In the genomic region with DNA sequence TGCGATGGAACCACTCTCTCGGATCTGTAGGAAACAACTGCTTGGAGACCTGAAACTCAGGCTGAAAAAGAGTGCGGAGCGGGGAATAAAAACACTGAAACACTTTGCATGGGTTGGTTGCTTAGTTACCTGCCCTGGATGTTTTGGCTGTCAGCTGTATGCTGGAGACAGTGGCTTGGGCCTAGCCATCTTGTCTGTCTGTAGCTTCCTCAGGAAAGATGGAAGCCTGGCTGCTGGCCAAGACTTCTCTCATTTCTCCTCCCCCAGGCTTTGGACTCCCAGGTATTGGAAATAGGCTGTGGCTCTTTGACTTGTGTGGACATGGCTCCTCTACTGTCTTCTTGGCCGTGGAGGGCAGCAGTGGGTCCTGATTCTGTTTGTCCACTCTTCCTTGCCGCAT, we compare ENCODE assay signal across 27 mouse cellular contexts. TPM values are rescaled to one million over a fixed set of nuclear protein-coding genes. Genes with fewer than 3 reads are reported as not detected.
DNase-seq lines count a peak whose midpoint lies in the region; ATAC-seq and TF ChIP-seq lines count a peak whose summit lies in the region.
"Had no signal": no experiment of that assay in that cellular context is flagged by ENCODE, and none has a peak within 500 bp of the region (broad histone marks: within the 10 kb centered on the region; RNA-seq: fewer than 3 reads in every experiment).

No protein-coding gene starts in this region.

- intact Hi-C loops in heart, postnatal 14 days (cut with DNase I), result no loop called here
- intact Hi-C loops in left cerebral cortex, adult 2 months (cut with DNase I), result no loop called here
- intact Hi-C loops in left cerebral cortex, postnatal 10 days (cut with DNase I), result no loop called here

- no peak overlapping the region for H3K9ac ChIP-seq in heart, embryonic 13.5 days
- no peak overlapping the region for H3K9ac ChIP-seq in kidney, embryonic 15.5 days
- H3K9ac ChIP-seq in midbrain, embryonic 16.5 days (ENCODE audit: low read depth, low read length), result no peak overlapping the region
- H3K9ac ChIP-seq: embryonic facial prominence, embryonic 15.5 days; forebrain, postnatal 0 days; hindbrain, embryonic 13.5 days had no signal

- H3K27ac ChIP-seq in heart, embryonic 13.5 days (replicated peaks), result peak overlapping the region; percentile 30; the same call in 1 of the 2 replicates
- H3K27ac ChIP-seq in kidney, embryonic 15.5 days, result peak overlapping the region; percentile 79
- peak overlapping the region; percentile 61 for H3K27ac ChIP-seq in left cerebral cortex, adult 2 months
- no peak overlapping the region for H3K27ac ChIP-seq in midbrain, embryonic 16.5 days (ENCODE audit: low read length)
- H3K27ac ChIP-seq: heart, adult 2 months; heart, embryonic 10.5 days; hindbrain, embryonic 10.5 days; hindbrain, embryonic 13.5 days had no signal

- no peak for DNase-seq in heart, postnatal 14 days
- no peak for DNase-seq in kidney, postnatal 14 days
- DNase-seq in left cerebral cortex, adult 2 months (ENCODE audit: extremely low spot score in 1 of 2, low spot score in 2 of 2), result no peak
- no peak for DNase-seq in left cerebral cortex, postnatal 10 days (ENCODE audit: extremely low spot score in 1 of 2, low spot score in 2 of 2)
- DNase-seq in brain, adult 2 months (ENCODE audit: low read depth, low spot score), result peak; percentile 51
- DNase-seq: adrenal gland, adult 2 months; adrenal gland, postnatal 14 days; cerebellum, adult 11-12 months; cerebellum, adult 8-10 months; cerebellum, postnatal 10 days; cerebellum, postnatal 36 days; embryo, embryonic 11 days; forebrain, postnatal 0 days; gastrocnemius, postnatal 10 days; gastrocnemius, postnatal 36 days; heart, postnatal 36 days had no signal

- peaks cover 64% of the 10 kb centered on the region for H3K4me1 ChIP-seq in heart, embryonic 13.5 days
- H3K4me1 ChIP-seq in kidney, embryonic 15.5 days, result peaks cover 85% of the 10 kb centered on the region
- H3K4me1 ChIP-seq in midbrain, embryonic 16.5 days (ENCODE audit: control insufficient read depth, insufficient read depth, low read length), result no peaks in the 10 kb centered on the region

- peaks cover 51% of the 10 kb centered on the region for H3K36me3 ChIP-seq in heart, embryonic 13.5 days
- H3K36me3 ChIP-seq in kidney, embryonic 15.5 days, result peaks cover 35% of the 10 kb centered on the region
- peaks cover 26% of the 10 kb centered on the region for H3K36me3 ChIP-seq in midbrain, embryonic 16.5 days (ENCODE audit: control insufficient read depth, insufficient read depth, low read length)

- H3K9me3 ChIP-seq in heart, embryonic 13.5 days, result no peaks in the 10 kb centered on the region
- H3K9me3 ChIP-seq in kidney, embryonic 15.5 days (replicated peaks), result no peaks in the 10 kb centered on the region
- no peaks in the 10 kb centered on the region for H3K9me3 ChIP-seq in midbrain, embryonic 16.5 days (replicated peaks; ENCODE audit: control insufficient read depth, low read length, poor library complexity, severe bottlenecking)
- H3K9me3 ChIP-seq: embryonic facial prominence, embryonic 15.5 days; heart, embryonic 10.5 days; hindbrain, embryonic 10.5 days; hindbrain, embryonic 13.5 days had no signal

- ATAC-seq in heart, embryonic 13.5 days (ENCODE audit: extremely low read depth, insufficient number of reproducible peaks, low FRiP score, low TSS enrichment), result no peak
- ATAC-seq in kidney, embryonic 15.5 days (replicated peaks; ENCODE audit: low FRiP score), result no peak
- no peak for ATAC-seq in midbrain, embryonic 16.5 days
- ATAC-seq: CD4-positive, CD25-positive, alpha-beta regulatory T cell, adult 4 months; forebrain, embryonic 14.5 days; hindbrain, embryonic 16.5 days had no signal

- H3K27me3 ChIP-seq in heart, embryonic 13.5 days (replicated peaks), result no peaks in the 10 kb centered on the region
- no peaks in the 10 kb centered on the region for H3K27me3 ChIP-seq in kidney, embryonic 15.5 days
- H3K27me3 ChIP-seq in midbrain, embryonic 16.5 days (ENCODE audit: control insufficient read depth, insufficient read depth, low read depth, low read length), result no peaks in the 10 kb centered on the region
- H3K27me3 ChIP-seq: embryonic facial prominence, embryonic 15.5 days; hindbrain, embryonic 13.5 days had no signal

- H3K4me2 ChIP-seq in heart, embryonic 13.5 days, result no peak overlapping the region
- no peak overlapping the region for H3K4me2 ChIP-seq in kidney, embryonic 15.5 days
- no peak overlapping the region for H3K4me2 ChIP-seq in midbrain, embryonic 16.5 days (ENCODE audit: low read length)
- H3K4me2 ChIP-seq: embryonic facial prominence, embryonic 15.5 days; hindbrain, embryonic 13.5 days had no signal

- 85% methylated on average over 6 of the region's 6 CpGs for WGBS in heart, embryonic 13.5 days
- 91% methylated on average over 6 of the region's 6 CpGs for WGBS in kidney, embryonic 15.5 days
- 97% methylated on average over 6 of the region's 6 CpGs for WGBS in midbrain, embryonic 16.5 days

- no peak overlapping the region for H3K4me3 ChIP-seq in heart, embryonic 13.5 days
- no peak overlapping the region for H3K4me3 ChIP-seq in kidney, embryonic 15.5 days (replicated peaks)
- no peak overlapping the region for H3K4me3 ChIP-seq in left cerebral cortex, adult 2 months
- H3K4me3 ChIP-seq in midbrain, embryonic 16.5 days (ENCODE audit: low read depth, low read length), result no peak overlapping the region
- H3K4me3 ChIP-seq: embryonic facial prominence, embryonic 15.5 days; heart, adult 2 months; heart, embryonic 10.5 days; hindbrain, embryonic 10.5 days; hindbrain, embryonic 13.5 days had no signal

- no peak for TF ChIP-seq CTCF in left cerebral cortex, adult 2 months (IDR thresholded peaks at IDR 0.05)

RNA-seq across cellular contexts. Expression of a gene that starts 16.1 kb away (rescaled TPM):
- 1.9 and 2.4 TPM in 2 replicates for polyA plus RNA-seq in heart, embryonic 13.5 days (2015; fragmentation: Nextera tagmentation; extraction: Ambion mirVana)
- total RNA-seq in heart, postnatal 14 days (2021), result 10 to 100 TPM; 34.3 to 47.8 TPM
- 3.4 and 5.8 TPM in 2 replicates for polyA plus RNA-seq in kidney, embryonic 15.5 days (2015; fragmentation: Nextera tagmentation; extraction: Ambion mirVana)
- total RNA-seq in left cerebral cortex, adult 2 months (2021), result 1 to 10 TPM; 1.2 to 1.4 TPM
- 1 to 10 TPM; 1.6 to 1.8 TPM for total RNA-seq in left cerebral cortex, postnatal 10 days (2021)
- 3.3 and 4.4 TPM in 2 replicates for polyA plus RNA-seq in midbrain, embryonic 16.5 days (2015; fragmentation: Nextera tagmentation; extraction: Ambion mirVana)

RNA-seq across cellular contexts. Expression of a gene that starts 32.8 kb away (rescaled TPM):
- polyA plus RNA-seq in heart, embryonic 13.5 days (2015; fragmentation: Nextera tagmentation; extraction: Ambion mirVana), result 85.0 and 91.9 TPM in 2 replicates
- total RNA-seq in heart, postnatal 14 days (2021), result 100 to 1,000 TPM; 189 to 195 TPM
- polyA plus RNA-seq in kidney, embryonic 15.5 days (2015; fragmentation: Nextera tagmentation; extraction: Ambion mirVana), result 67.6 and 73.2 TPM in 2 replicates
- total RNA-seq in left cerebral cortex, adult 2 months (2021), result 10 to 100 TPM; 78.9 to 85.0 TPM
- total RNA-seq in left cerebral cortex, postnatal 10 days (2021), result 100 to 1,000 TPM in 1 of 2 experiments, 10 to 100 TPM in 1; 99.5 to 108 TPM
- 125 TPM in 2 replicates for polyA plus RNA-seq in midbrain, embryonic 16.5 days (2015; fragmentation: Nextera tagmentation; extraction: Ambion mirVana)

RNA-seq across cellular contexts. Expression of a gene that starts 37.4 kb away (rescaled TPM):
- polyA plus RNA-seq in heart, embryonic 13.5 days (2015; fragmentation: Nextera tagmentation; extraction: Ambion mirVana), result 106 and 128 TPM in 2 replicates
- total RNA-seq in heart, postnatal 14 days (2021), result 10 to 100 TPM; 28.8 to 33.5 TPM
- 171 and 182 TPM in 2 replicates for polyA plus RNA-seq in kidney, embryonic 15.5 days (2015; fragmentation: Nextera tagmentation; extraction: Ambion mirVana)
- 10 to 100 TPM; 19.8 to 20.0 TPM for total RNA-seq in left cerebral cortex, adult 2 months (2021)
- 10 to 100 TPM; 20.7 to 24.3 TPM for total RNA-seq in left cerebral cortex, postnatal 10 days (2021)
- polyA plus RNA-seq in midbrain, embryonic 16.5 days (2015; fragmentation: Nextera tagmentation; extraction: Ambion mirVana), result 106 and 107 TPM in 2 replicates

RNA-seq across cellular contexts. Expression of a gene that starts 46.3 kb away (rescaled TPM):
- 276 and 287 TPM in 2 replicates for polyA plus RNA-seq in heart, embryonic 13.5 days (2015; fragmentation: Nextera tagmentation; extraction: Ambion mirVana)
- 100 to 1,000 TPM; 272 to 279 TPM for total RNA-seq in heart, postnatal 14 days (2021)
- polyA plus RNA-seq in kidney, embryonic 15.5 days (2015; fragmentation: Nextera tagmentation; extraction: Ambion mirVana), result 289 and 308 TPM in 2 replicates
- 100 to 1,000 TPM; 537 to 552 TPM for total RNA-seq in left cerebral cortex, adult 2 months (2021)
- 100 to 1,000 TPM; 493 to 499 TPM for total RNA-seq in left cerebral cortex, postnatal 10 days (2021)
- polyA plus RNA-seq in midbrain, embryonic 16.5 days (2015; fragmentation: Nextera tagmentation; extraction: Ambion mirVana), result 463 and 470 TPM in 2 replicates

RNA-seq across cellular contexts. Expression of a gene that starts 59.3 kb away (rescaled TPM):
- polyA plus RNA-seq in heart, embryonic 13.5 days (2015; fragmentation: Nextera tagmentation; extraction: Ambion mirVana), result 3.4 and 3.8 TPM in 2 replicates
- 1 to 10 TPM; 2.3 to 2.9 TPM for total RNA-seq in heart, postnatal 14 days (2021)
- 12.0 and 13.0 TPM in 2 replicates for polyA plus RNA-seq in kidney, embryonic 15.5 days (2015; fragmentation: Nextera tagmentation; extraction: Ambion mirVana)
- 1 to 10 TPM; 5.4 to 7.4 TPM for total RNA-seq in left cerebral cortex, adult 2 months (2021)
- 10 to 100 TPM in 1 of 2 experiments, 1 to 10 TPM in 1; 8.7 to 10.4 TPM for total RNA-seq in left cerebral cortex, postnatal 10 days (2021)
- polyA plus RNA-seq in midbrain, embryonic 16.5 days (2015; fragmentation: Nextera tagmentation; extraction: Ambion mirVana), result 8.6 and 12.7 TPM in 2 replicates

Comparison
In these comparisons a context has a peak if more than half of its experiments do, and no peak if none do; other contexts are left out.
1. RNA of a gene that starts 16.1 kb away (total RNA-seq): 34.3 to 47.8 TPM in heart, postnatal 14 days; 1.6 to 1.8 TPM in left cerebral cortex, postnatal 10 days and 1.2 to 1.4 TPM in left cerebral cortex, adult 2 months; every median in the first group is over 10 times any median in the second.